Mouse (Mus musculus) forebrain, embryonic 16.5 days (tissue): ENCODE data around the gene Prkci. TPM values are rescaled to one million over a fixed set of nuclear protein-coding genes. Genes with fewer than 3 reads are reported as not detected.

Source experiments
- ATAC-seq: fragments of 200-750 bp; cut with Nextera tagmentation; 2 replicates; pipeline ENCODE4 v1.8.0; 2017; ENCODE audit warnings: mild to moderate bottlenecking, moderate library complexity
- H3K27ac ChIP-seq: fragments of 300-500 bp; sonication (generic); 2 replicates; pipeline ENCODE4 v1.5.1; 2014; ENCODE audit warnings: low read length, control low read depth
- H3K27me3 ChIP-seq: fragments of 300-500 bp; sonication (generic); replicated peaks from 2 replicates; pipeline ENCODE4 v1.6.1; 2014; ENCODE audit warnings: low read length; ENCODE audit not compliant: control insufficient read depth, insufficient read depth
- H3K36me3 ChIP-seq: fragments of 300-500 bp; sonication (generic); 2 replicates; pipeline ENCODE4 v1.6.1; 2014; ENCODE audit not compliant: control insufficient read depth, insufficient read depth
- H3K4me1 ChIP-seq: fragments of 300-500 bp; sonication (generic); replicated peaks from 2 replicates; pipeline ENCODE4 v1.6.1; 2014; ENCODE audit warnings: low read length; ENCODE audit not compliant: control insufficient read depth, insufficient read depth
- H3K4me2 ChIP-seq: fragments of 300-500 bp; sonication (generic); 2 replicates; pipeline ENCODE4 v1.6.1; 2014; ENCODE audit warnings: mild to moderate bottlenecking, low read length, control low read depth
- H3K4me3 ChIP-seq: fragments of 300-500 bp; sonication (generic); replicated peaks from 2 replicates; pipeline ENCODE4 v1.5.1; 2014; ENCODE audit warnings: mild to moderate bottlenecking, low read length, control low read depth
- H3K9ac ChIP-seq: fragments of 300-500 bp; sonication (generic); replicated peaks from 2 replicates; pipeline ENCODE4 v1.6.1; 2014; ENCODE audit warnings: low read depth, low read length, control low read depth
- H3K9me3 ChIP-seq: fragments of 300-500 bp; sonication (generic); 2 replicates; pipeline ENCODE4 v1.6.1; 2016; ENCODE audit warnings: low read length; ENCODE audit not compliant: control insufficient read depth
- WGBS: fragments of 180-500 bp; shearing (Covaris S2); extraction: QIAGEN DNeasy Blood & Tissue Kit; methylation state at CpG from one replicate; pipeline ENCODE4 v1.1.7; 2014; 5-methylcytosine and 5-hydroxymethylcytosine counted together
- polyA plus RNA-seq: library from polyadenylated mRNA; unstranded; fragments of >200 nt; fragmentation: Nextera tagmentation; extraction: Ambion mirVana; gene quantifications from 2 replicates; pipeline ENCODE4 v1.2.1, GENCODE M21; 2015

The Prkci gene
- polyA plus RNA-seq: 25.5 and 30.8 TPM in 2 replicates

DNA sequence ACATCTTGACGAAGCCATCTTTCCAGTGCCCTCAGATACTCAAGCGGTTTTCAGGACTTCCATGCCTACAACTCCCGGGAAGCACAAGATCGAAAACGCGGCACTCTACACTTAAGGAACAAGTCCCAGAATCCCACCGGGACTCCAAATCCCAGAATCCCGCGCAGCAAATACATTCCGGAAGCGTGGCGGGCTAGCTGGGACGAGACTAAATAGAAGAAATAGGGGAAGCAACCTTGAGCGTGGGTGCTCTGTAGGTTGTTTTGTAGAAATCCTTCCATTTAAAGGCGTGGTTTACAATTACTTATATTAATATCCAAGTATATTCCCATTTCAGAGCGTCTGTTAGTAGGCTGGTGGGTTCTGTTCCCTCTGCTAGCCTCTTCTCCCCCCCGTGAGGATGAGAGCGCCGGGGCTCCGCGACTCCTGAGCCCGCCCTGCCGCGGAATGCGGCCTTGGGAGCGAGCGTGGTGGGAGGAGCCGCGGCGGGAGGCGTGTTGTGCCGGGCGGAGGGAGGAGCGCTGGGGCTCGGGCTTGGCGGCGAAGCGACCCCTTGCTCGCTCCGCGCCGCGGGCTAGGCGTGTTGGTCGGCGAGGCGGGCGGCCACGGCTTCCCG, at the start of gene Prkci:
Gene Prkci (plus strand): TSS at position 465 of the 616 bp plus-strand sequence.
- Histone ChIP-seq H3K9ac (peak within 1 kb of the TSS; percentile 74), H3K27me3 (no peaks in the 10 kb centered on the region), H3K27ac (peak within 1 kb of the TSS; percentile 72), H3K4me3 (peak within 1 kb of the TSS; percentile 61), H3K4me1 (peaks cover 15% of the 10 kb centered on the region), H3K4me2 (peak within 1 kb of the TSS; percentile 67), H3K9me3 (no peaks in the 10 kb centered on the region), H3K36me3 (no peaks in the 10 kb centered on the region)
- WGBS: under 1% methylated on average over 37 of the region's 50 CpGs
- ATAC-seq: peak; percentile 99

DNA sequence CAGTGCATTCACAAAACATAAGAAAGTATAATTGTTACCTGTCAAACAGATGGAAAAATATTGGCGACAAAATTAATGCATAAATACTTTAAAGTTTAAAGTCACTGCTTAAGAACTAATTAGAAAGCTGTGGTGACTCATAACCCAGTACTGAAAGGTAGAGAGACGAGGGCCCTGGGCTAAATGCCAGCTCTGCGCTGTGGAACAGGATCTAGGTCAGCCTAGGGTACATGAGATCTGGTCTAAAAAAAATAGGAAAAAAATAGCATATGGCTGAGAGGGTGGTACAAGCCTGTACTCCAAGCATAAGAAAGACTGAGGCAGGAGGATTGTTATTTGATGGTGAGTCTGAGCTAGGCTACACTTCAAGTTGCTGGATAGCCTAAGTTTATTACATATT, 43.9 kb upstream of the Prkci start:
- Histone ChIP-seq H3K4me1 (no peaks in the 10 kb centered on the region), H3K27ac (no peak overlapping the region), H3K4me3 (no peak overlapping the region), H3K9ac (no peak overlapping the region), H3K27me3 (no peaks in the 10 kb centered on the region), H3K9me3 (no peaks in the 10 kb centered on the region), H3K4me2 (no peak overlapping the region), H3K36me3 (peaks cover 9% of the 10 kb centered on the region)
- ATAC-seq: no peak
- WGBS: 66% methylated on average over 3 of the region's 3 CpGs

DNA sequence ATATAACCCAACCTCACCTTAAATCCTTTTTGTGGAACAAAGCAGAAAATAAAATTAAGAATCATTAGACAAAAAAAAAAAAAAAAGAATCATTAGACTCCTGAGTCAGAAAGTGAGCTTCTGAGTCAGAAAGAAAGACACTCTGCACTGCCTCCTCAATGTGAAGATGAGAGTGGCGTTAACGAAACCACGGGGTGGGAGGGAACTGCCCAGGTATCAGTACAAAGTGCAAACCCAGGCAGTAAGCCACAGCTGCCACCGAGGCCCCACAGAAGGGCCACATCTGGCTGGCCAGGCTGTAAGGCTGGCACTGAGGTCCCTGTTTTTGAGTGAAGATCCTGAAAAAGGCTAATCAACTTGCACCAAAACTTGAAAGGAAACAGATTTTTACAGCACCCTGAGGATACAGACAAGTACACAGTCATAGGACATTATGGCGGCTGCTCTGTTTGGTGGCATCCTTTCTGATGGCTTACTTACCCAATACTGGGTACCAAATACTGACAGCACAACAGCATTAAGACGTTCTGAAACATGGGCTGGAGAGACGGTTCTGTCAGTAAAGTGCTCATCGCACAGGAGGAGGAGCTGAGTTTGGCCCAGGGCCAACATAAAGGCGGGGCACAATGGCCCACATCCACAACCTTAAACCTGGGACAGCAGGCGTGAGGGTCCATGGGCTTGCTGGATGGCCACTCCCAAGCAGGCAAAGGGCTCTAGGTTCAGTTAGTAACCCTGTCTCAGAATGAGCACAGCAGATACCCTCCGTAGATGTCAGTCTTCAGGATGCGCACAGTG, 43.1 kb upstream of the Prkci start:
- 84% methylated on average over 12 of the region's 12 CpGs for WGBS
- Histone ChIP-seq H3K36me3 (peaks cover 12% of the 10 kb centered on the region), H3K27ac (no peak overlapping the region), H3K27me3 (no peaks in the 10 kb centered on the region), H3K9me3 (no peaks in the 10 kb centered on the region), H3K4me3 (no peak overlapping the region), H3K9ac (no peak overlapping the region), H3K4me1 (no peaks in the 10 kb centered on the region), H3K4me2 (no peak overlapping the region)
- ATAC-seq: no peak

DNA sequence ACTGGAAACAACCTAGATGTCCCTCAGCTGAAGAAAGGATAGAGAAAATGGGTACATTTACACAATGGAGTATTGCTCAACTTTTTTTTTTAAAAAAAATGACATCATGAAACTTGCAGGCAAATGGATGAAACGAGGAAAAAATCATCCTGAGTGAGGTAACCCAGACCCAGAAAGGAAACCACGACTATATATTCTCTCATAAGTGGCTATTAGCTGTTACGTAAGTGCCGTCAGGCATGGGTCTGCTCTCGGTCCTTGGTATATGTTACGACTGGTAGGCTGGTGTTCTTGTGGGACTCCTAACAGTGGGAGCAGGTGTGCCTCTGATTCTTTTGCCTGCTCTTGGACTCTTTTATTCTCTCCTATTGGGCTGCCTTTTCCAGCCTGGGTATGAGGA, 39.2 kb upstream of the Prkci start:
- 98% methylated on average over 6 of the region's 6 CpGs for WGBS
- no peak overlapping the region for H3K9ac ChIP-seq
- H3K4me1 ChIP-seq: no peaks in the 10 kb centered on the region
- no peaks in the 10 kb centered on the region for H3K9me3 ChIP-seq
- H3K27me3 ChIP-seq: no peaks in the 10 kb centered on the region
- no peak overlapping the region for H3K4me3 ChIP-seq
- H3K4me2 ChIP-seq: no peak overlapping the region
- H3K36me3 ChIP-seq: peaks cover 17% of the 10 kb centered on the region
- no peak for ATAC-seq
- no peak overlapping the region for H3K27ac ChIP-seq

- ATAC-seq: no peak
- H3K4me1 ChIP-seq: no peaks in the 10 kb centered on the region
- H3K27ac ChIP-seq: no peak overlapping the region
- H3K27me3 ChIP-seq: no peaks in the 10 kb centered on the region
- peaks cover 32% of the 10 kb centered on the region for H3K36me3 ChIP-seq
- WGBS: 97% methylated on average over 2 of the region's 2 CpGs
- H3K4me2 ChIP-seq: no peak overlapping the region
- H3K9ac ChIP-seq: no peak overlapping the region
- no peaks in the 10 kb centered on the region for H3K9me3 ChIP-seq
- no peak overlapping the region for H3K4me3 ChIP-seq
These were observed 36.8 kb upstream of the Prkci start for GRCm38 (mm10) chr3:30958709-30959108.

DNA sequence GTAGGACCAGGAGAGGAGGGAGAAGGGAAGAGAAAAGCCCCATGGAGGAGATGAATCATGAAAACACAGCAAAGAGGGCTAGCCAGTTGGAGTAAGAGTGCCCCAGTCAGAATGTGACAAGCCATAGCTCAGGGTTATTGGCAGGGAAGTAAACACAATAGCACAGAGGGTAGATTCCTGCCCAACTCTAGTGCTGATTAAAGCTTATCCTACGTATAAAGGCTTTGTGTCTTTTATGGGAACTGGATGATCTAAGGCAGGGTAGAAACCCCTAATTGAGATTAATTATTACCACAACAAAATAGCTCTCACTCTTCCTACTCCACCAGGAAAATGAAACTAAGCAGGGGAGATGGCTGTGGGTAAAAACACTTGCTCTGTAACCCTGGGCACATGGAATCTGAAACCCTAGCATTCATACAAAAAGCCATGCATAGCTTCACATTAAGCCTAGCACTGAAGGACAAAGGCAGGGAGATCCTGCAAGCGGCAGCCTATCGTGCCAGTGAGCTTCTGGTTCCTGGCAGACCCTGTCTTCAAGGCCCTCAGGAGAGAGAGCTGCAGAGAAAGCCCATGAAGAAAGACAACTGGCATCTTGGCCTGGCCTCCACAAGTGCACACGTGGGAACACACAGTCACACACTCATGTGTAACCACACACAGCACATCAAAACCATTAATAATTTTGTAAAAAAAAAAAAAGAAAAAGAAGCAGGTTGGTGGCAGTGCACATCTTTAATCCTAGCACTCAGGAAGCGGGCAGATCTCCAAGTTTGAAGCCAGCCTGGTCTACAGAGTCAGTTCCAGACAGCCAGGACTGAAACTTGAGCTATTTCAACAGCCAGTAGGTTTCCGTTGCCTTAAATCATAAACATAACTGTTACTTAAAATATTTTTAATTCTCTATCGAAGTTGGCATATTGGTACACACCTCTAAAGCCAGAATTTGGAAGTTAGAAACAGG, 35.4 kb upstream of the Prkci start:
- Histone ChIP-seq H3K4me3 (no peak overlapping the region), H3K27me3 (no peaks in the 10 kb centered on the region), H3K4me1 (no peaks in the 10 kb centered on the region), H3K36me3 (peaks cover 30% of the 10 kb centered on the region), H3K9ac (no peak overlapping the region), H3K4me2 (no peak overlapping the region), H3K9me3 (no peaks in the 10 kb centered on the region), H3K27ac (no peak overlapping the region)
- ATAC-seq: peak; percentile 65
- WGBS: 52% methylated on average over 7 of the region's 7 CpGs

DNA sequence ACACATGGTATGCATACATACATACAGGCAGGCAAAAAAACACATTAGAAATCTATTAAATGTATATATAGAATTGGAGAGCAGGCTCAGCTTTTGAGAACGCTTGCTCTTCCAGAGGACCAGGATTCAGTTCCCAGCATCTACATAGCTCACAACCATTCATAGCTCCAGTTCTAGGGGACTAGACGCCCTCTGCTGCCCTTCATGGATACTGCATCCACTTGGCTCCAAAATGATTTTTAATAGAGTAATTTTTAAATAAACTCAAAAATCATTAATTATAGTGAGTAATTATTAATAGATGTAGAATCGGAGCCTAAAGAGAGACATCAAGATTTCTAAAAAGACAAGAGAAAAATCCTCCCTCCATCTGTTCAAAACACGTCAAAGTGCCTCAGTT, 32.4 kb upstream of the Prkci start:
- ATAC-seq: no peak
- H3K4me3 ChIP-seq: no peak overlapping the region
- H3K4me2 ChIP-seq: no peak overlapping the region
- no peak overlapping the region for H3K9ac ChIP-seq
- WGBS: 94% methylated on average over 4 of the region's 4 CpGs
- no peak overlapping the region for H3K27ac ChIP-seq
- H3K9me3 ChIP-seq: no peaks in the 10 kb centered on the region
- peaks cover 4% of the 10 kb centered on the region for H3K4me1 ChIP-seq
- H3K27me3 ChIP-seq: no peaks in the 10 kb centered on the region
- H3K36me3 ChIP-seq: peaks cover 23% of the 10 kb centered on the region

DNA sequence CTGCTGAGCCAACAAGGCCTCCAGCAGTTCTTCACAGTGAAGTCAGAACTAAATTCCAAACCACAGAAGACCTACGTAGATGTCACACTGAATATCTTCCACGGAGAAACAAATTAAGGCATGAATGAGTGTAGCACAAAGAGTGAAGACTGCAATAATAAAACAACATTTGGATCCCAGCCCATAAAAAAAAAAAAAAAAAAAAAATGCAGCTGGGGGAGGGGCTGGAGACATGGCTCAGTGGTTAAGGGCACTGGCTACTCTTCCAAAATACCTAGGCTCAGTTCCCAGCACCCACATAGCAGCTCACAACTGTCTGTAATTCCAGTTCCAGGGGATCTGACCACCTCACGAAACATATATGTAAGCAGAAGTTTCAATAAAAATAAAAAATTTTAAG, 31.3 kb upstream of the Prkci start:
- H3K4me3 ChIP-seq: no peak overlapping the region
- no peak for ATAC-seq
- H3K27me3 ChIP-seq: no peaks in the 10 kb centered on the region

GRCm38 (mm10) chr3:30965644-30966043, 29.9 kb upstream of the Prkci start:
- no peak overlapping the region for H3K9ac ChIP-seq
- H3K4me2 ChIP-seq: no peak overlapping the region
- no peak overlapping the region for H3K27ac ChIP-seq
- no peak for ATAC-seq
- peaks cover 10% of the 10 kb centered on the region for H3K4me1 ChIP-seq
- no peak overlapping the region for H3K4me3 ChIP-seq
- WGBS: 94% methylated on average over 13 of the region's 13 CpGs
- H3K9me3 ChIP-seq: no peaks in the 10 kb centered on the region
- no peaks in the 10 kb centered on the region for H3K27me3 ChIP-seq
- H3K36me3 ChIP-seq: peaks cover 16% of the 10 kb centered on the region

More for the DNA sequence above, 31.3 kb upstream of the Prkci start:
- H3K4me2 ChIP-seq: no peak overlapping the region
- H3K4me1 ChIP-seq: peaks cover 8% of the 10 kb centered on the region
- WGBS: 86% methylated on average over 3 of the region's 3 CpGs
- no peak overlapping the region for H3K9ac ChIP-seq
- H3K36me3 ChIP-seq: peaks cover 16% of the 10 kb centered on the region
- H3K9me3 ChIP-seq: no peaks in the 10 kb centered on the region
- H3K27ac ChIP-seq: no peak overlapping the region
